In genomic region chr3:35931896-35932727, GRCm38 (mm10) we compare ENCODE assay signal across 8 mouse cellular contexts. TPM values are rescaled to one million over a fixed set of nuclear protein-coding genes. Genes with fewer than 3 reads are reported as not detected.
A peak's percentile ranks its signal among the peaks of the same experiment; 100 is the strongest.
DNase-seq lines count a peak whose midpoint lies in the region; ATAC-seq and TF ChIP-seq lines count a peak whose summit lies in the region.

No protein-coding gene starts in this region.

- no peaks in the 10 kb centered on the region for H3K27me3 ChIP-seq in forebrain, embryonic 14.5 days (replicated peaks; ENCODE audit: control insufficient read depth, insufficient read depth, low read length)
- no peaks in the 10 kb centered on the region for H3K27me3 ChIP-seq in lung, embryonic 15.5 days
- no peaks in the 10 kb centered on the region for H3K27me3 ChIP-seq in neural tube, embryonic 15.5 days (replicated peaks)

- no peak; the same call in 1 of the 2 replicates for TF ChIP-seq POLR2A in brain, embryonic 14.5 days (IDR thresholded peaks at IDR 0.05; ENCODE audit: borderline replicate concordance, extremely low read depth, insufficient read depth, insufficient read length, poor library complexity, severe bottlenecking)

- H3K27ac ChIP-seq in forebrain, embryonic 14.5 days (ENCODE audit: low read depth, low read length): peak overlapping the region; percentile 91
- peak overlapping the region; percentile 90 for H3K27ac ChIP-seq in layer of hippocampus, adult 2 months
- peak overlapping the region; percentile 95 for H3K27ac ChIP-seq in lung, embryonic 15.5 days
- H3K27ac ChIP-seq in neural tube, embryonic 15.5 days (replicated peaks): peak overlapping the region; percentile 84

- H3K4me3 ChIP-seq in forebrain, embryonic 14.5 days (ENCODE audit: low read depth, low read length): peak overlapping the region; percentile 87
- peak overlapping the region; percentile 80 for H3K4me3 ChIP-seq in layer of hippocampus, adult 2 months
- peak overlapping the region; percentile 87 for H3K4me3 ChIP-seq in lung, embryonic 15.5 days
- peak overlapping the region; percentile 93 for H3K4me3 ChIP-seq in neural tube, embryonic 15.5 days (replicated peaks)

- H3K36me3 ChIP-seq in forebrain, embryonic 14.5 days (ENCODE audit: control insufficient read depth, insufficient read depth, low read length): 0 out of 2 replicates have a peak, but pooled peaks cover under 1% of the 10 kb centered on the region
- H3K36me3 ChIP-seq in lung, embryonic 15.5 days: no peaks in the 10 kb centered on the region
- H3K36me3 ChIP-seq in neural tube, embryonic 15.5 days: 0 out of 2 replicates have a peak, but pooled peaks cover 3% of the 10 kb centered on the region

- no peak for TF ChIP-seq CTCF in brain, embryonic 14.5 days (IDR thresholded peaks at IDR 0.05; ENCODE audit: borderline replicate concordance, extremely low read depth, insufficient read depth, insufficient read length)
- TF ChIP-seq CTCF in layer of hippocampus, adult 2 months (conservative IDR thresholded peaks at IDR 0.05): no peak

- peak; percentile 37 to 48 for DNase-seq in CD8-positive naive resting alpha-beta T cell, adult 2 months (ENCODE audit: low read depth in 2 of 2, low spot score in 2 of 2)
- peak; percentile 64 for DNase-seq in brain, embryonic 14.5 days (ENCODE audit: low read depth)
- peak; percentile 57 for DNase-seq in forebrain, embryonic 14.5 days (ENCODE audit: low spot score)
- DNase-seq in heart, postnatal 36 days: peak; percentile 51 to 73
- peak; percentile 16 to 50 for DNase-seq in layer of hippocampus, adult 2 months (ENCODE audit: low spot score in 2 of 2)
- DNase-seq in thymus, adult 18-20 months: peak; percentile 31 to 32

- H3K9me3 ChIP-seq in forebrain, embryonic 14.5 days (replicated peaks; ENCODE audit: control insufficient read depth, low read length): no peaks in the 10 kb centered on the region
- no peaks in the 10 kb centered on the region for H3K9me3 ChIP-seq in lung, embryonic 15.5 days
- no peaks in the 10 kb centered on the region for H3K9me3 ChIP-seq in neural tube, embryonic 15.5 days (replicated peaks)

- peak overlapping the region; percentile 95 for H3K9ac ChIP-seq in forebrain, embryonic 14.5 days (ENCODE audit: low read length)
- H3K9ac ChIP-seq in lung, embryonic 15.5 days: peak overlapping the region; percentile 94
- H3K9ac ChIP-seq in neural tube, embryonic 15.5 days (replicated peaks): peak overlapping the region; percentile 97

- peak; percentile 79 for ATAC-seq in forebrain, embryonic 14.5 days
- ATAC-seq in lung, embryonic 15.5 days (ENCODE audit: borderline replicate concordance, extremely low read depth, low FRiP score, low TSS enrichment): peak; percentile 74
- ATAC-seq in neural tube, embryonic 15.5 days (ENCODE audit: low FRiP score): peak; percentile 72

- peak overlapping the region; percentile 91 for H3K4me2 ChIP-seq in forebrain, embryonic 14.5 days (ENCODE audit: low read length)
- peak overlapping the region; percentile 79 for H3K4me2 ChIP-seq in lung, embryonic 15.5 days
- H3K4me2 ChIP-seq in neural tube, embryonic 15.5 days: peak overlapping the region; percentile 69

- peaks cover 13% of the 10 kb centered on the region for H3K4me1 ChIP-seq in forebrain, embryonic 14.5 days (ENCODE audit: control insufficient read depth, insufficient read depth, low read length)
- peaks cover 24% of the 10 kb centered on the region for H3K4me1 ChIP-seq in lung, embryonic 15.5 days
- H3K4me1 ChIP-seq in neural tube, embryonic 15.5 days: peaks cover 30% of the 10 kb centered on the region

- under 1% methylated on average over 59 of the region's 65 CpGs for WGBS in forebrain, embryonic 14.5 days
- under 1% methylated on average over 57 of the region's 65 CpGs for WGBS in lung, embryonic 15.5 days
- under 1% methylated on average over 54 of the region's 65 CpGs for WGBS in neural tube, embryonic 15.5 days

- intact Hi-C loops in heart, postnatal 36 days (cut with DNase I): loop anchor here (2.0 kb wide), 2 partner anchors 69 to 177 kb away; partner anchors contain the start of genes Atp11b and Mccc1

RNA-seq across cellular contexts. Expression of gene Dcun1d1, which starts 5.1 kb away (rescaled TPM):
- polyA plus RNA-seq in brain, embryonic 14.5 days (2012; rRNA removed): 26.8 and 38.0 TPM in 2 replicates
- 103 and 121 TPM in 2 replicates for polyA plus RNA-seq in forebrain, embryonic 14.5 days (2014; fragmentation: Nextera tagmentation; extraction: Ambion mirVana)
- 10 to 100 TPM; 52.6 to 60.9 TPM for total RNA-seq in heart, postnatal 36 days (2021)
- total RNA-seq in layer of hippocampus, adult 2 months (2021): 10 to 100 TPM; 69.6 to 81.1 TPM
- 99.9 and 103 TPM in 2 replicates for polyA plus RNA-seq in lung, embryonic 15.5 days (2015; fragmentation: Nextera tagmentation; extraction: Ambion mirVana)
- 99.5 and 101 TPM in 2 replicates for polyA plus RNA-seq in neural tube, embryonic 15.5 days (2015; fragmentation: Nextera tagmentation; extraction: Ambion mirVana)

Comparison
In these comparisons a context has a peak if more than half of its experiments do, and no peak if none do; other contexts are left out.
1. Peak in every context shown above with its lines: DNase-seq, ATAC-seq, H3K4me3 ChIP-seq and H3K27ac ChIP-seq.